17 mouse cellular contexts compared by ENCODE assay signal in the genomic region with DNA sequence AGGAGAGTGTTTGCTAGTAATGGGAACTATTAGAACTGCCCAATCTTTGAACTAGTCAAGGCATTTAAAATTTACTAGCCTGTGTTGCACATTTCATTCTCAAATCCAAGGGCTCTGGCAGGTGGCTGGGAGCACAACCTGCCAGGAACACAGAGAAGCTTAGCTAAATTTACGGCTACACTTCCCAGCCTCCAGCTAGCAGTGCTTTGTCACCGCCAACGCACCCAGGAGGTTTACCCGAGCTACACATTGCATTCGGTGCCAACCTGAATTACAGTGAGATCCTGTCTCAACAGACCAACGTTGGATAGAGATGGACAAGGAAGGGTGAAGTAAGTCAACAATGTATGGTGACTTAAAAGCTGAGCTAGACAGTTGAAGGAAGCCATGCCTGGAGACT. TPM values are rescaled to one million over a fixed set of nuclear protein-coding genes. Genes with fewer than 3 reads are reported as not detected.
DNase-seq lines count a peak whose midpoint lies in the region.
"Had no signal": no experiment of that assay in that cellular context is flagged by ENCODE, and none has a peak within 500 bp of the region (broad histone marks: within the 10 kb centered on the region; RNA-seq: fewer than 3 reads in every experiment).

No protein-coding gene starts in this region.

- DNase-seq in layer of hippocampus, adult 9-11 months, result peak; percentile 14
- no peak for DNase-seq in layer of hippocampus, adult 8-10 months (ENCODE audit: low spot score in 2 of 2)
- DNase-seq in right cerebral cortex, adult 18-20 months, result peak; percentile 2
- DNase-seq in right cerebral cortex, postnatal 14 days, result no peak
- peak; percentile 78 for DNase-seq in fat pad, adult 2 months (ENCODE audit: extremely low read depth, low read depth, low spot score)
- DNase-seq in telencephalon, adult 2 months (ENCODE audit: low read depth, low spot score), result peak; percentile 11
- DNase-seq in embryo, embryonic 10.5 days (ENCODE audit: low spot score), result no peak
- DNase-seq in cerebellum, adult 9-11 months, result no peak
- DNase-seq: adrenal gland, adult 2 months; adrenal gland, postnatal 10 days; adrenal gland, postnatal 25 days; cerebellum, adult 11-12 months; cerebellum, adult 2 months; cerebellum, adult 9-10 months; cerebellum, postnatal 14 days; cerebellum, postnatal 36 days had no signal

RNA-seq across cellular contexts. Expression of a gene that starts 27.9 kb away (rescaled TPM):
- total RNA-seq in layer of hippocampus, adult 8-10 months (2022), result 1 to 10 TPM; 3.1 to 7.2 (median 5.2) TPM
- total RNA-seq: MEL had no signal

RNA-seq across cellular contexts. Expression of a gene that starts 54.0 kb away (rescaled TPM):
- 10 to 100 TPM; 46.0 to 50.2 (median 48.7) TPM for total RNA-seq in layer of hippocampus, adult 8-10 months (2022)

Comparison
In these comparisons a context has a peak if more than half of its experiments do, and no peak if none do; other contexts are left out.
1. DNase-seq: peak in layer of hippocampus, adult 9-11 months (single experiment), right cerebral cortex, adult 18-20 months (single experiment), fat pad, adult 2 months (single experiment) and telencephalon, adult 2 months (single experiment); none in layer of hippocampus, adult 8-10 months (0 of 2), right cerebral cortex, postnatal 14 days (single experiment), embryo, embryonic 10.5 days (single experiment) and cerebellum, adult 9-11 months (single experiment).